ENCODE assay signal across 11 mouse cellular contexts in genomic region chr19:45312713-45313365, GRCm38 (mm10). TPM values are rescaled to one million over a fixed set of nuclear protein-coding genes. Genes with fewer than 3 reads are reported as not detected.
A peak's percentile ranks its signal among the peaks of the same experiment; 100 is the strongest.
DNase-seq lines count a peak whose midpoint lies in the region; ATAC-seq lines count a peak whose summit lies in the region.
"Had no signal": no experiment of that assay in that cellular context is flagged by ENCODE, and none has a peak within 500 bp of the region (broad histone marks: within the 10 kb centered on the region; RNA-seq: fewer than 3 reads in every experiment).

No protein-coding gene starts in this region.

- peak; percentile 34 for DNase-seq in MN1 (ENCODE audit: low spot score)
- DNase-seq in embryo, embryonic 11 days: peak; percentile 63
- DNase-seq in midbrain, embryonic 14.5 days: peak; percentile 55
- no peak for DNase-seq in spleen, postnatal 4 days (ENCODE audit: low spot score in 2 of 2)
- no peak for DNase-seq in cerebellum, postnatal 4 days (ENCODE audit: low spot score in 2 of 2)
- DNase-seq in adrenal gland, postnatal 4 days (ENCODE audit: low spot score in 2 of 2): no peak
- DNase-seq: adrenal gland, postnatal 25 days; gastrocnemius, postnatal 36 days had no signal

- H3K27me3 ChIP-seq in hindbrain, embryonic 12.5 days: peaks cover 19% of the 10 kb centered on the region
- H3K27me3 ChIP-seq in midbrain, embryonic 14.5 days (ENCODE audit: control insufficient read depth, insufficient read depth, low read length): peaks cover 17% of the 10 kb centered on the region

- H3K27ac ChIP-seq in hindbrain, embryonic 12.5 days: peak overlapping the region; percentile 93
- H3K27ac ChIP-seq in midbrain, embryonic 14.5 days (replicated peaks; ENCODE audit: low read depth, low read length): peak overlapping the region; percentile 84
- H3K27ac ChIP-seq: liver, embryonic 14.5 days had no signal

- no peaks in the 10 kb centered on the region for H3K36me3 ChIP-seq in hindbrain, embryonic 12.5 days
- no peaks in the 10 kb centered on the region for H3K36me3 ChIP-seq in midbrain, embryonic 14.5 days (ENCODE audit: control insufficient read depth, insufficient read depth, low read length)

- no peak overlapping the region for H3K9ac ChIP-seq in hindbrain, embryonic 12.5 days
- H3K9ac ChIP-seq in midbrain, embryonic 14.5 days (replicated peaks; ENCODE audit: low read length): no peak overlapping the region; the same call in 1 of the 2 replicates
- H3K9ac ChIP-seq: liver, embryonic 14.5 days had no signal

- 0 out of 2 replicates have a peak overlapping the region, but pooled peaks have one; percentile 13 for H3K4me2 ChIP-seq in hindbrain, embryonic 12.5 days (replicated peaks)
- peak overlapping the region; percentile 45; the same call in 1 of the 2 replicates for H3K4me2 ChIP-seq in midbrain, embryonic 14.5 days (ENCODE audit: low read length)

- ATAC-seq in hindbrain, embryonic 12.5 days (ENCODE audit: low FRiP score): no peak
- 0 out of 2 replicates have a peak, but pooled peaks have one; percentile 21 for ATAC-seq in midbrain, embryonic 14.5 days (ENCODE audit: low FRiP score, low TSS enrichment)
- ATAC-seq: inflammation-experienced regulatory T-cells, adult 6 months had no signal

- no peak overlapping the region for H3K4me3 ChIP-seq in hindbrain, embryonic 12.5 days
- H3K4me3 ChIP-seq in midbrain, embryonic 14.5 days (replicated peaks; ENCODE audit: low read depth, low read length): no peak overlapping the region

- H3K9me3 ChIP-seq in hindbrain, embryonic 12.5 days (replicated peaks): no peaks in the 10 kb centered on the region
- no peaks in the 10 kb centered on the region for H3K9me3 ChIP-seq in midbrain, embryonic 14.5 days (ENCODE audit: control insufficient read depth, low read length)

- peaks cover 49% of the 10 kb centered on the region for H3K4me1 ChIP-seq in hindbrain, embryonic 12.5 days
- peaks cover 42% of the 10 kb centered on the region for H3K4me1 ChIP-seq in midbrain, embryonic 14.5 days (ENCODE audit: control insufficient read depth, insufficient read depth, low read length)

- 16% methylated on average over 6 of the region's 6 CpGs for WGBS in hindbrain, embryonic 12.5 days
- 11% methylated on average over 6 of the region's 6 CpGs for WGBS in midbrain, embryonic 14.5 days

RNA-seq across cellular contexts. Expression of gene Btrc, which starts 50.7 kb away (rescaled TPM):
- 63.0 and 67.1 TPM in 2 replicates for polyA plus RNA-seq in hindbrain, embryonic 12.5 days (2016; fragmentation: Nextera tagmentation; extraction: Ambion mirVana)
- polyA plus RNA-seq in midbrain, embryonic 14.5 days (2014; fragmentation: Nextera tagmentation; extraction: Ambion mirVana): 55.2 and 62.6 TPM in 2 replicates
- total RNA-seq in adrenal gland, postnatal 4 days (2021): 10 to 100 TPM; 42.4 to 46.6 TPM

Comparison
In these comparisons a context has a peak if more than half of its experiments do, and no peak if none do; other contexts are left out.
1. DNase-seq: peak in MN1 (single experiment), embryo, embryonic 11 days (single experiment) and midbrain, embryonic 14.5 days (single experiment); none in spleen, postnatal 4 days (0 of 2), cerebellum, postnatal 4 days (0 of 2) and adrenal gland, postnatal 4 days (0 of 2).